Mouse (Mus musculus) myocyte (in vitro differentiated cells): ENCODE measurements around the gene Trim28.

Source experiments
- E2F4 ChIP-seq: IDR thresholded peaks from one replicate; pipeline ENCODE4 v1.6.1; 2011; ENCODE audit warnings: mild to moderate bottlenecking, control low read depth, moderate library complexity; ENCODE audit not compliant: insufficient read depth
- MAX ChIP-seq: IDR thresholded peaks from one replicate; pipeline ENCODE4 v1.6.1; 2011; ENCODE audit warnings: low read depth, mild to moderate bottlenecking, control low read depth
- MYOD1 ChIP-seq, 3 experiments: IDR thresholded peaks; one replicate each; pipeline ENCODE4 v1.6.1; 2011; ENCODE audit warnings: control low read depth in 2 of 3, low read depth in 2 of 3, mild to moderate bottlenecking in 2 of 3, moderate library complexity in 1 of 3; ENCODE audit not compliant: insufficient read length in 2 of 3, control insufficient read depth in 1 of 3
- MYOG ChIP-seq, 3 experiments: IDR thresholded peaks; one replicate each; pipeline ENCODE4 v1.6.1; 2011; ENCODE audit warnings: control low read depth in 2 of 3, low read depth in 2 of 3, mild to moderate bottlenecking in 2 of 3; ENCODE audit not compliant: insufficient read length in 2 of 3, control insufficient read depth in 1 of 3, insufficient read depth in 1 of 3
- POLR2A ChIP-seq: IDR thresholded peaks from one replicate; pipeline ENCODE4 v1.6.1; 2011; ENCODE audit warnings: low read depth, mild to moderate bottlenecking, control low read depth, moderate library complexity; ENCODE audit not compliant: insufficient read length
- TCF12 ChIP-seq: IDR thresholded peaks from one replicate; pipeline ENCODE4 v1.6.1; 2011; ENCODE audit warnings: mild to moderate bottlenecking, control low read depth; ENCODE audit not compliant: poor library complexity, insufficient read depth, severe bottlenecking
- TCF3 ChIP-seq: IDR thresholded peaks from one replicate; pipeline ENCODE4 v1.6.1; 2011; ENCODE audit warnings: low read depth, control low read depth; ENCODE audit not compliant: insufficient read length
- USF1 ChIP-seq: IDR thresholded peaks from one replicate; pipeline ENCODE4 v1.6.1; 2011; ENCODE audit warnings: low read depth, mild to moderate bottlenecking, control low read depth, moderate library complexity

DNA sequence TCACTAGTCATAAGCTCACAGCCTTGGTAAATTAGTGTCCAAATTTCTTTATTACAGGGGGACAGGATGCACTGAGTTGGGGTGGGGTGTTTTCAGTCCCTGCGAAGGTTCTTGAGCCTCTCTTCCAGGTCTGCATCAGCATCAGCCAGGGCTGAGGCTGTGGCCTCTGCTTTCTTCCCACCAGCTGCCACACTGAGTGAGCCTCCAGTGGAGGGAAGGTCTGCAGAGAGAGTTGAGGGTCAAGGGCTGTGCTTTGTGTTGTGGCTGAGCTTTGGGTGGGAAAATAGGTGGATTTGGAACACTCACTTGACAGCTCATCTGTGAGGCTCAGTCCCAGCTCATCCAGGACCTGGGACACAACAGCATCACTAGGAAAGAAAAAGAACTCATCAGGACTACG is 33.1 kb downstream of the Trim28 start:
- TF ChIP-seq MYOD1 (IDR thresholded peaks at IDR 0.05; ENCODE audit: control insufficient read depth in 1 of 3, insufficient read length in 2 of 3, low read depth in 2 of 3) (no peak), MAX (no peak), TCF3 (no peak), MYOG (IDR thresholded peaks at IDR 0.05; ENCODE audit: control insufficient read depth in 1 of 3, insufficient read depth in 1 of 3, insufficient read length in 2 of 3, low read depth in 2 of 3) (no peak), TCF12 (no peak), POLR2A (no peak), USF1 (no peak), E2F4 (no peak)
